Mouse (Mus musculus): ENCODE results near the gene Scrn2. TPM values are rescaled to one million over a fixed set of nuclear protein-coding genes. Genes with fewer than 3 reads are reported as not detected.

Gene Scrn2
- 27.2 and 27.7 TPM in 2 replicates for polyA plus RNA-seq (2015; fragmentation: Nextera tagmentation; extraction: Ambion mirVana)

- Histone ChIP-seq H3K9me3 (no peaks in the 10 kb centered on the region), H3K4me3 (peak within 1 kb of the TSS; percentile 64), H3K27ac (peak within 1 kb of the TSS; percentile 83), H3K9ac (peak within 1 kb of the TSS; percentile 78), H3K4me2 (replicated peaks) (peak within 1 kb of the TSS; percentile 79), H3K36me3 (peaks cover 19% of the 10 kb centered on the region), H3K4me1 (peaks cover 19% of the 10 kb centered on the region), H3K27me3 (peaks cover 5% of the 10 kb centered on the region; the same call in 1 of the 2 replicates)
- ATAC-seq (ENCODE audit: low FRiP score, low read depth), result peak; percentile 74
- WGBS, result under 1% methylated on average over 25 of the region's 25 CpGs
Measured at GRCm38 (mm10) chr11:97029686-97030417, at the start of gene Scrn2. Scrn2 (plus strand) TSS chr11:97029938.

GRCm38 (mm10) chr11:96980021-96980420, 49.7 kb upstream of the Scrn2 start:
- 77% methylated on average over 5 of the region's 5 CpGs for WGBS
- Histone ChIP-seq H3K36me3 (no peaks in the 10 kb centered on the region), H3K9me3 (no peaks in the 10 kb centered on the region), H3K27me3 (peaks cover 15% of the 10 kb centered on the region; the same call in 1 of the 2 replicates), H3K4me1 (peaks cover 32% of the 10 kb centered on the region), H3K9ac (no peak overlapping the region), H3K4me3 (no peak overlapping the region), H3K4me2 (replicated peaks) (no peak overlapping the region), H3K27ac (no peak overlapping the region)
- no peak for ATAC-seq (ENCODE audit: low FRiP score, low read depth)

GRCm38 (mm10) chr11:96981461-96981860, 48.3 kb upstream of the Scrn2 start:
- Histone ChIP-seq H3K27ac (no peak overlapping the region), H3K27me3 (peaks cover 21% of the 10 kb centered on the region; the same call in 1 of the 2 replicates), H3K4me1 (peaks cover 33% of the 10 kb centered on the region), H3K9me3 (no peaks in the 10 kb centered on the region), H3K4me3 (no peak overlapping the region), H3K36me3 (no peaks in the 10 kb centered on the region), H3K4me2 (replicated peaks) (no peak overlapping the region), H3K9ac (0 out of 2 replicates have a peak overlapping the region, but pooled peaks have one; percentile 1)
- WGBS, result 78% methylated on average over 15 of the region's 15 CpGs
- no peak for ATAC-seq (ENCODE audit: low FRiP score, low read depth)

- under 1% methylated on average over 7 of the region's 7 CpGs for WGBS
Measured at GRCm38 (mm10) chr11:96982355-96982754, 47.4 kb upstream of the Scrn2 start.

GRCm38 (mm10) chr11:96982859-96983258, 46.9 kb upstream of the Scrn2 start, which contains the start of gene Sp2:
Sp2 (minus strand) TSS chr11:96982959.
- Histone ChIP-seq H3K27ac (no peak within 1 kb of the TSS), H3K4me1 (peaks cover 45% of the 10 kb centered on the region), H3K9me3 (no peaks in the 10 kb centered on the region), H3K36me3 (no peaks in the 10 kb centered on the region), H3K27me3 (peaks cover 21% of the 10 kb centered on the region), H3K9ac (0 out of 2 replicates have a peak within 1 kb of the TSS, but pooled peaks have one; percentile 1), H3K4me3 (no peak within 1 kb of the TSS), H3K4me2 (replicated peaks) (peak within 1 kb of the TSS; percentile 29; the same call in 1 of the 2 replicates)
- 58% methylated on average over 7 of the region's 7 CpGs for WGBS
- no peak for ATAC-seq (ENCODE audit: low FRiP score, low read depth)

More at GRCm38 (mm10) chr11:96982355-96982754, 47.4 kb upstream of the Scrn2 start:
- Histone ChIP-seq H3K4me2 (replicated peaks) (peak overlapping the region; percentile 29; the same call in 1 of the 2 replicates), H3K9me3 (no peaks in the 10 kb centered on the region), H3K9ac (no peak overlapping the region), H3K27me3 (peaks cover 21% of the 10 kb centered on the region), H3K4me1 (peaks cover 40% of the 10 kb centered on the region), H3K4me3 (no peak overlapping the region), H3K27ac (no peak overlapping the region), H3K36me3 (no peaks in the 10 kb centered on the region)
- ATAC-seq (ENCODE audit: low FRiP score, low read depth), result no peak

- no peak overlapping the region for H3K9ac ChIP-seq
Measured at GRCm38 (mm10) chr11:96984903-96985302, 44.8 kb upstream of the Scrn2 start.

GRCm38 (mm10) chr11:96986463-96986862, 43.3 kb upstream of the Scrn2 start:
- no peaks in the 10 kb centered on the region for H3K9me3 ChIP-seq
- peaks cover 43% of the 10 kb centered on the region for H3K4me1 ChIP-seq
- H3K9ac ChIP-seq, result peak overlapping the region; percentile 19; the same call in 1 of the 2 replicates
- H3K4me3 ChIP-seq, result no peak overlapping the region
- WGBS, result 6% methylated on average over 3 of the region's 3 CpGs
- peaks cover 29% of the 10 kb centered on the region for H3K27me3 ChIP-seq
- peak; percentile 70 for ATAC-seq (ENCODE audit: low FRiP score, low read depth)
- H3K4me2 ChIP-seq (replicated peaks), result peak overlapping the region; percentile 47
- H3K27ac ChIP-seq, result no peak overlapping the region
- H3K36me3 ChIP-seq, result no peaks in the 10 kb centered on the region

More at GRCm38 (mm10) chr11:96984903-96985302, 44.8 kb upstream of the Scrn2 start:
- no peaks in the 10 kb centered on the region for H3K36me3 ChIP-seq
- H3K4me1 ChIP-seq, result peaks cover 43% of the 10 kb centered on the region
- no peaks in the 10 kb centered on the region for H3K9me3 ChIP-seq
- WGBS, result 2% methylated on average over 4 of the region's 4 CpGs
- H3K4me3 ChIP-seq, result no peak overlapping the region
- H3K27me3 ChIP-seq, result peaks cover 33% of the 10 kb centered on the region
- H3K4me2 ChIP-seq (replicated peaks), result no peak overlapping the region
- no peak overlapping the region for H3K27ac ChIP-seq
- no peak for ATAC-seq (ENCODE audit: low FRiP score, low read depth)

- Histone ChIP-seq H3K9ac (0 out of 2 replicates have a peak overlapping the region, but pooled peaks have one; percentile 35), H3K9me3 (no peaks in the 10 kb centered on the region), H3K27me3 (peaks cover 40% of the 10 kb centered on the region), H3K4me3 (peak overlapping the region; percentile 33), H3K36me3 (no peaks in the 10 kb centered on the region), H3K4me2 (replicated peaks) (peak overlapping the region; percentile 66), H3K4me1 (peaks cover 45% of the 10 kb centered on the region), H3K27ac (no peak overlapping the region)
- 4% methylated on average over 30 of the region's 31 CpGs for WGBS
- ATAC-seq (ENCODE audit: low FRiP score, low read depth), result no peak
Measured at GRCm38 (mm10) chr11:96987873-96988655, 41.7 kb upstream of the Scrn2 start.

- H3K4me2 ChIP-seq (replicated peaks), result no peak overlapping the region
- ATAC-seq (ENCODE audit: low FRiP score, low read depth), result no peak
- no peak overlapping the region for H3K27ac ChIP-seq
- no peak overlapping the region for H3K4me3 ChIP-seq
- H3K9me3 ChIP-seq, result no peaks in the 10 kb centered on the region
- 71% methylated on average over 5 of the region's 5 CpGs for WGBS
- H3K4me1 ChIP-seq, result peaks cover 28% of the 10 kb centered on the region
- H3K27me3 ChIP-seq, result peaks cover 46% of the 10 kb centered on the region
- H3K36me3 ChIP-seq, result no peaks in the 10 kb centered on the region
- no peak overlapping the region for H3K9ac ChIP-seq
Measured at GRCm38 (mm10) chr11:96991501-96991900, 38.2 kb upstream of the Scrn2 start.

- ATAC-seq (ENCODE audit: low FRiP score, low read depth), result no peak
- Histone ChIP-seq H3K4me2 (replicated peaks) (no peak overlapping the region), H3K9ac (0 out of 2 replicates have a peak overlapping the region, but pooled peaks have one; percentile 4), H3K4me3 (no peak overlapping the region), H3K4me1 (peaks cover 24% of the 10 kb centered on the region), H3K36me3 (no peaks in the 10 kb centered on the region), H3K27me3 (peaks cover 54% of the 10 kb centered on the region), H3K9me3 (no peaks in the 10 kb centered on the region), H3K27ac (no peak overlapping the region)
- WGBS, result 23% methylated on average over 8 of the region's 8 CpGs
Measured at GRCm38 (mm10) chr11:96992722-96993311, 36.9 kb upstream of the Scrn2 start.

- Histone ChIP-seq H3K27ac (no peak overlapping the region), H3K27me3 (peaks cover 62% of the 10 kb centered on the region), H3K36me3 (no peaks in the 10 kb centered on the region), H3K9me3 (no peaks in the 10 kb centered on the region), H3K4me1 (peaks cover 21% of the 10 kb centered on the region), H3K4me3 (no peak overlapping the region), H3K4me2 (replicated peaks) (no peak overlapping the region), H3K9ac (no peak overlapping the region)
- 14% methylated on average over 5 of the region's 5 CpGs for WGBS
- no peak for ATAC-seq (ENCODE audit: low FRiP score, low read depth)
Measured at GRCm38 (mm10) chr11:96995031-96995430, 34.7 kb upstream of the Scrn2 start.

All from limb, embryonic 13.5 days (tissue).